Mouse (Mus musculus) ES-Bruce4 (cell line): ENCODE measurements around the gene Aldh1l2.

Source experiments
- CTCF ChIP-seq: IDR thresholded peaks from one replicate; pipeline ENCODE4 v1.8.1; 2011; ENCODE audit warnings: low read depth, low read length
- EP300 ChIP-seq: IDR thresholded peaks from 2 replicates; pipeline ENCODE4 v1.6.1; 2011; ENCODE audit warnings: low read depth, low read length; ENCODE audit not compliant: insufficient read depth

GRCm38 (mm10) chr10:83513736-83514135 is 20.2 kb downstream of the Aldh1l2 start:
- TF ChIP-seq CTCF (no peak), EP300 (no peak)
